8 mouse cellular contexts compared by ENCODE assay signal in genomic region chr8:22399285-22399880, GRCm38 (mm10). TPM values are rescaled to one million over a fixed set of nuclear protein-coding genes. Genes with fewer than 3 reads are reported as not detected.
DNase-seq lines count a peak whose midpoint lies in the region; ATAC-seq and TF ChIP-seq lines count a peak whose summit lies in the region.

No protein-coding gene starts in this region.

- no peak for ATAC-seq in limb, embryonic 12.5 days (ENCODE audit: insufficient number of reproducible peaks, insufficient read depth, low FRiP score, low TSS enrichment, low read depth)

- no peaks in the 10 kb centered on the region for H3K36me3 ChIP-seq in testis, adult 2 months (ENCODE audit: control insufficient read depth, insufficient read depth, low read length)
- H3K36me3 ChIP-seq in limb, embryonic 12.5 days: peaks cover 6% of the 10 kb centered on the region; the same call in 1 of the 2 replicates

- H3K4me2 ChIP-seq in limb, embryonic 12.5 days: peak overlapping the region; percentile 76

- H3K9me3 ChIP-seq in limb, embryonic 12.5 days: no peaks in the 10 kb centered on the region

- peak; percentile 21 for DNase-seq in cerebellum, adult 8-10 months
- no peak for DNase-seq in cerebellum, postnatal 36 days
- DNase-seq in testis, postnatal 10 days (ENCODE audit: low spot score): no peak
- no peak for DNase-seq in urinary bladder, adult 2 months (ENCODE audit: low spot score)
- no peak for DNase-seq in Muller cell, postnatal 12 days (ENCODE audit: inconsistent ontology term)
- no peak for DNase-seq in ovary, postnatal 14 days (ENCODE audit: low spot score)

- H3K27ac ChIP-seq in testis, adult 2 months (ENCODE audit: control insufficient read depth, insufficient read depth, low read depth, low read length): no peak overlapping the region
- peak overlapping the region; percentile 74; the same call in 1 of the 2 replicates for H3K27ac ChIP-seq in limb, embryonic 12.5 days

- WGBS in limb, embryonic 12.5 days: 88% methylated on average over 8 of the region's 8 CpGs

- peaks cover 9% of the 10 kb centered on the region for H3K4me1 ChIP-seq in testis, adult 2 months (ENCODE audit: control insufficient read depth, insufficient read depth, low read length)
- peaks cover 21% of the 10 kb centered on the region for H3K4me1 ChIP-seq in limb, embryonic 12.5 days (replicated peaks)

- TF ChIP-seq CTCF in testis, adult 2 months (IDR thresholded peaks at IDR 0.05; ENCODE audit: control insufficient read depth, insufficient read depth, insufficient replicate concordance, low read depth, low read length): no peak

- no peaks in the 10 kb centered on the region for H3K27me3 ChIP-seq in testis, adult 2 months (ENCODE audit: control insufficient read depth, insufficient read depth, low read length)
- no peaks in the 10 kb centered on the region for H3K27me3 ChIP-seq in limb, embryonic 12.5 days

- no peak for TF ChIP-seq POLR2A in testis, adult 2 months (IDR thresholded peaks at IDR 0.05; ENCODE audit: control insufficient read depth, low read depth, low read length)

- peak overlapping the region; percentile 43 for H3K4me3 ChIP-seq in testis, adult 2 months (ENCODE audit: control insufficient read depth, low read depth, low read length)
- peak overlapping the region; percentile 74 for H3K4me3 ChIP-seq in limb, embryonic 12.5 days (replicated peaks)

- H3K9ac ChIP-seq in limb, embryonic 12.5 days (replicated peaks): no peak overlapping the region

RNA-seq across cellular contexts. Expression of gene Slc25a15, which starts 1.0 kb away (rescaled TPM):
- polyA plus RNA-seq in testis, adult 2 months (2012; rRNA removed): 0.34 and 0.43 TPM in 2 replicates
- polyA plus RNA-seq in limb, embryonic 12.5 days (2016; fragmentation: Nextera tagmentation; extraction: Ambion mirVana): 17.7 TPM in 2 replicates
- polyA plus RNA-seq in urinary bladder, adult 2 months (2012; rRNA removed): 6.8 and 7.5 TPM in 2 replicates

RNA-seq across cellular contexts. Expression of gene Mrps31, which starts 11.8 kb away (rescaled TPM):
- 7.6 and 8.0 TPM in 2 replicates for polyA plus RNA-seq in testis, adult 2 months (2012; rRNA removed)
- 41.3 and 42.6 TPM in 2 replicates for polyA plus RNA-seq in limb, embryonic 12.5 days (2016; fragmentation: Nextera tagmentation; extraction: Ambion mirVana)
- polyA plus RNA-seq in urinary bladder, adult 2 months (2012; rRNA removed): 19.9 and 22.7 TPM in 2 replicates
